Mouse (Mus musculus) layer of hippocampus, adult 18-20 months (tissue): ENCODE data around the gene Olfr435. TPM values are rescaled to one million over a fixed set of nuclear protein-coding genes. Genes with fewer than 3 reads are reported as not detected.
"Not testable (repeated sequence)": the region's sequence is repeated elsewhere in the genome, so short reads cannot be mapped to it uniquely, and the experiment has no call there.

Experiments used
- DNase-seq, 2 experiments: peaks; one replicate each; pipeline ENCODE4 v3.0.0; 2022; ENCODE audit warnings: low spot score in 2 of 2
- long read RNA-seq: library from polyadenylated mRNA; stranded (forward); transcript quantifications from one replicate; pipeline ENCODE4 v2.0.0, GENCODE M21; 2021
- total RNA-seq, 2 experiments: library from RNA; stranded (reverse); gene quantifications; 2 replicates each; pipeline ENCODE4 v1.2.3; 2021

Olfr435 gene
- total RNA-seq = not detected
- long read RNA-seq = 0 reads

DNA sequence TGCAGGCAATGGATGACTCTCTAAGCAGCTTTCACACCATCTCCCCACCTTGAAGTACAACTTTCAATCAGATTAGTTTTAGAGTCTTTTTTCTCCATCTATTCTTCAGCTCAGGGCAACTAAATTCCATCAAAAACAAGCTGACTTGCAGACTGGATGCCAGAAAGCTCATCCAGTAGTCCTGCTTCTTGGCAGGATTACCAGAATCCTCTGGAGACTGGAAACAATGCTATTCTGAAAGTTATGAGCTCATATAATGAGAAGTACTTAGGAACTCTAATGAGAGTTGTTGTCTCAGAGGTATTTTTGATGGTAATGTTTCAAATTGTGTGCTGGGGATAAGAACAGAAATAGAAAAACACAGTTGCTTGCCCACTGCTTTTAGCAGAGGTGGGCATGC lies at the start of gene Olfr435:
TSS of gene Olfr435 (plus strand) at position 366 of the 400 bp plus-strand sequence.
- no peak for DNase-seq

GRCm38 (mm10) chr6:43159502-43159901 lies 37.4 kb upstream of the Olfr435 start:
- DNase-seq = no peak

GRCm38 (mm10) chr6:43162982-43163381 lies 34.0 kb upstream of the Olfr435 start, which contains the start of gene Olfr437:
TSS of gene Olfr437 (plus strand) at chr6:43163282.
- DNase-seq = no peak

- DNase-seq = no peak
These were observed 29.7 kb upstream of the Olfr435 start for GRCm38 (mm10) chr6:43167246-43167645.

- DNase-seq = no peak
These were observed 25.1 kb upstream of the Olfr435 start, which contains the start of gene Olfr13 for GRCm38 (mm10) chr6:43171840-43172239. TSS of gene Olfr13 (plus strand) at chr6:43172140.

- DNase-seq = no peak
These were observed 18.8 kb upstream of the Olfr435 start for GRCm38 (mm10) chr6:43178129-43178528.

- DNase-seq = peak in 1 of 2 experiments; percentile 10
These were observed 18.1 kb upstream of the Olfr435 start for GRCm38 (mm10) chr6:43178584-43179501.

- DNase-seq = no peak
These were observed 6.0 kb upstream of the Olfr435 start for GRCm38 (mm10) chr6:43190986-43191385.

DNA sequence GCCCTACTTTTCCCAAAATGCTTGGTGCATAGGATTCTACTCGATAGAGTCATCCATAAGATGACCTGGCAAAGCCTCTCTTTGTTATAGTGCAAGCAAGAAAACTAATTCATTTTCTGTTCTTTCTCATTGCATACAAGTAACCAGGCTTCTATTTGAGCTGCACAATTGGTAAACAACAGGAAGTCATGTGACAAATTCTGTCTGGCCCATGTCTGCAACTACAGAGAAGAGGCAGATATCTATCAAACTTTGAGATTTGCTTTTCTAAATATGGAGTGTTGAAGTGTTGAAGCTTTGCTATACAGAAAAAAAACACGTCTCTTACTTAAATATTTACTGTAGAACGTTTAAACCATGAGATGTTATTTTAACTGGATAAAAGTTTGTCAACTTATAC lies 1.1 kb downstream of the Olfr435 start:
- no peak for DNase-seq

GRCm38 (mm10) chr6:43202786-43203185 lies 5.8 kb downstream of the Olfr435 start:
- DNase-seq = no peak

- DNase-seq = no peak
These were observed 8.4 kb downstream of the Olfr435 start for GRCm38 (mm10) chr6:43205355-43205754.

DNA sequence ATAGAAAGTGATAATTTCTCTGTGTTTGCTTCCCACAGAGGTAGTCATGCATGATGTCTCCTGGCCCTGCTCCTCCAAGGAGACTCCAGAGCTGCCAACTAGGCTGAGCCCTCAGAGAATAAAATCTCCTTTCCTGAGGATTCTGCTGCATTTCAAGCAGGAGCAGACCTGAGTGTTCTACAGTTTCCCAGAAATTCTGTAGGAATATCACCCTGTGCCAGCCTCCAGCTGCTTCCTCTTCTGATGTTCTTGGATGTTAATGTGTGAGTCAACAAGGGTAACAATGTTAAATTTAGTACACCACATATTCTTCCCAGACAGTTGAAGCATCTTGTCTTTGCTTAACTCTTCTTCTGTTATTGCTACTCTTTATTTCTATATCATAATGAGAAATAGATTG lies 15.9 kb downstream of the Olfr435 start, which contains the start of gene Olfr434:
TSS of gene Olfr434 (plus strand) at position 149 of the 400 bp plus-strand sequence.
- peak in 1 of 2 experiments; percentile 11 for DNase-seq

- not testable (repeated sequence) for DNase-seq
These were observed 34.3 kb downstream of the Olfr435 start, which contains the start of gene Olfr47 for GRCm38 (mm10) chr6:43231255-43231654. TSS of gene Olfr47 (plus strand) at chr6:43231529.

GRCm38 (mm10) chr6:43242061-43242460 lies 45.1 kb downstream of the Olfr435 start:
- no peak for DNase-seq

DNA sequence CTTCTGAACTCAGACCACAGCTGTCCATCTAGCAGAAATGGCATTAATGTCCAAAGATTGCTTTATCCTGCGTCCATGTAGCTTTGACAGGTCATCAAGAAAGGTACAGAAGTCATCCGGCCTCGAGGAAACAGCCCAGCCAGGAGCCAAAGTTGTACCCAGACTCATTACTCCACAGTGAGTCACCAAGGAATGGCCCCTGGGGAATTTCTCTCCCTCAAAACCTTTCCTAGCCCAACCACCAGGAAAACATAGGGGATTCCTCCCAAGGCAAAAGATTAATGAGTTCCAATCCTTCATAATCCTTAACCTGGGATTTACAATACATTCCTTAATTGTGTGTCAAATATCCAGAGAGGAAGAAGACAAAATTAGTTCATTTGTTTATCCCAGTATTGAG lies 50.5 kb downstream of the Olfr435 start:
- DNase-seq = no peak

DNA sequence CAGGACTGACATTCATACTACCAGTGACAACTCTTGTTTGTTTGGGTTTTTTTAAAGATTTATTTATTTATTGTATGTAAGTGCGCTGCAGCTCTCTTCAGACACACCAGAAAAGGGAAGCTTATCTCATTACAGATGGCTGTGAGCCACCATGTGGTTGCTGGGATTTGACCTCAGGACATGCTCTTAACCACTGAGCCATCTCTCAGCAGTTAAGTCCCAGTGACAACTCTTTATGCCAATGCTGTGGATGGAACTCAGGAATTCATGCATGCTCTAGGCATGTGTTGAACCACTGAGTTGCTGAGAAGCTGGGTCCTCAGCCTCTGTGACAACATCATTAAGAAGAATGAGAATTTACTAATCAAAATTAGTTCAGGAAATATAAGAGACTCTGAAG lies 56.0 kb downstream of the Olfr435 start:
- no peak for DNase-seq

Other genes with a start within 250 kb of the Olfr435 start
- not detected for gene Olfr444, start 248.1 kb upstream of the Olfr435 start, total RNA-seq
- not detected for gene Olfr441, start 90.8 kb upstream of the Olfr435 start, total RNA-seq
- not detected for gene Olfr237-ps1, start 50.6 kb upstream of the Olfr435 start, total RNA-seq
- gene Olfr437, start 33.9 kb upstream of the Olfr435 start, total RNA-seq = not detected
- gene Olfr13, start 25.0 kb upstream of the Olfr435 start, total RNA-seq = not detected
- gene Olfr434, start 15.9 kb downstream of the Olfr435 start, total RNA-seq = not detected
- gene Olfr47, start 34.4 kb downstream of the Olfr435 start, total RNA-seq = not detected
- 1 to 10 TPM; 1.3 to 1.9 TPM for gene Arhgef5, start 68.4 kb downstream of the Olfr435 start, total RNA-seq
- not detected for gene Nobox, start 112.4 kb downstream of the Olfr435 start, total RNA-seq